Mouse (Mus musculus): ENCODE results near the gene Rgs6. TPM values are rescaled to one million over a fixed set of nuclear protein-coding genes. Genes with fewer than 3 reads are reported as not detected.

The Rgs6 gene
- polyA plus RNA-seq, 1 experiment from 2014 or later: 0.69 TPM

GRCm38 (mm10) chr12:82819328-82819727, 231.2 kb downstream of the Rgs6 start:
- Histone ChIP-seq H3K27me3 (ENCODE audit: control insufficient read depth, insufficient read depth, low read length) (no peaks in the 10 kb centered on the region), H3K27ac (ENCODE audit: low read depth, low read length) (no peak overlapping the region), H3K4me2 (ENCODE audit: low read depth) (no peak overlapping the region), H3K36me3 (ENCODE audit: control insufficient read depth, insufficient read depth, low read length) (no peaks in the 10 kb centered on the region), H3K9ac (ENCODE audit: low read length) (no peak overlapping the region), H3K4me3 (ENCODE audit: low read depth, low read length) (no peak overlapping the region), H3K4me1 (ENCODE audit: control insufficient read depth, insufficient read depth, low read length) (no peaks in the 10 kb centered on the region), H3K9me3 (ENCODE audit: control insufficient read depth, low read length) (no peaks in the 10 kb centered on the region)
- WGBS: 76% methylated on average over 6 of the region's 6 CpGs
- ATAC-seq (ENCODE audit: insufficient read depth, low FRiP score, low TSS enrichment): no peak
- no peak for DNase-seq (ENCODE audit: low spot score)

- Histone ChIP-seq H3K27ac (ENCODE audit: low read depth, low read length) (no peak overlapping the region), H3K9ac (ENCODE audit: low read length) (no peak overlapping the region), H3K4me3 (ENCODE audit: low read depth, low read length) (no peak overlapping the region), H3K4me1 (ENCODE audit: control insufficient read depth, insufficient read depth, low read length) (no peaks in the 10 kb centered on the region), H3K9me3 (ENCODE audit: control insufficient read depth, low read length) (no peaks in the 10 kb centered on the region), H3K36me3 (ENCODE audit: control insufficient read depth, insufficient read depth, low read length) (no peaks in the 10 kb centered on the region), H3K4me2 (ENCODE audit: low read depth) (no peak overlapping the region), H3K27me3 (ENCODE audit: control insufficient read depth, insufficient read depth, low read length) (no peaks in the 10 kb centered on the region)
- 84% methylated on average over 6 of the region's 6 CpGs for WGBS
- no peak for ATAC-seq (ENCODE audit: insufficient read depth, low FRiP score, low TSS enrichment)
- no peak for DNase-seq (ENCODE audit: low spot score)
Observed at GRCm38 (mm10) chr12:82819991-82820390, 231.9 kb downstream of the Rgs6 start.

DNA sequence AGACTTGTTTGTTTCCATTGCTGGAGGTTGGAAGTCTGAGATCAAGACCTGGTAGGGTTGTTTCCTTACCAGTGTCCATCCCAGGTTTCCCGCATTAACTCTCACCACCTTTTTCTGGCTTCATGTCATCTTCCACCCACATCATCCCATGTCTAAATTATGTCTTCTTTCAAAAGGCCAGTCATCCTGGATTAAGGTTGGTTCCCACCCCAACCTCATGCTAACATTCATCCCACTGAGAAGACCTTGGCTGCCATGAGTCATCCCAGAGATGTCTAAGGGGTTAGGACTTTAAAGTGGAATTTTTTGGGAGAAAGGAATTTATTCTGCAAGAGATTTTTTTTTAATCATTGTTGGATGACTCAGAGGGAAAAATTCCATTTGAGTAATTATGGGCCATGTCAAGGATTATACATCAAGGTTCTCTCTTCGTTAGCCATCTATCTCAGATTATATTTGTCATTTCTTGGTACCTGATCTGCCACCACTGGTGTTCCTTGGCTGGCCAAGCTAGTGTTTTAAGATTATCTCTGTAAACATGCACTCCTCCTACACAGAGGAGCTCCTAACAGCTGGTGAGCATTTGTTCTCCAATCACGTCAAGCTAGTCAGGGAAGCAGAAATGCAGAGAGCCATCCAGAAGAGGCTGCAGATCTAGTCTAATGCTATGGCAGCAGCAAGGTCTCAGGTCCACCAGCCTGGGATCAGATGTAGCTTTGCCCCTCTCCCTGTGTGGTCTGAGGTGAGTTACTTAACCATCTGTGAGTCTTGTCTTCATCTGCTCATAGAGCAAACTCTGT, 234.9 kb downstream of the Rgs6 start:
- no peak overlapping the region for H3K27ac ChIP-seq (ENCODE audit: low read depth, low read length)
- ATAC-seq (ENCODE audit: insufficient read depth, low FRiP score, low TSS enrichment): no peak
- H3K27me3 ChIP-seq (ENCODE audit: control insufficient read depth, insufficient read depth, low read length): no peaks in the 10 kb centered on the region
- no peak overlapping the region for H3K4me3 ChIP-seq (ENCODE audit: low read depth, low read length)
- no peaks in the 10 kb centered on the region for H3K4me1 ChIP-seq (ENCODE audit: control insufficient read depth, insufficient read depth, low read length)
- no peak overlapping the region for H3K9ac ChIP-seq (ENCODE audit: low read length)
- H3K4me2 ChIP-seq (ENCODE audit: low read depth): no peak overlapping the region
- no peaks in the 10 kb centered on the region for H3K36me3 ChIP-seq (ENCODE audit: control insufficient read depth, insufficient read depth, low read length)
- no peaks in the 10 kb centered on the region for H3K9me3 ChIP-seq (ENCODE audit: control insufficient read depth, low read length)
- no peak for DNase-seq (ENCODE audit: low spot score)
- 88% methylated on average over 3 of the region's 3 CpGs for WGBS

DNA sequence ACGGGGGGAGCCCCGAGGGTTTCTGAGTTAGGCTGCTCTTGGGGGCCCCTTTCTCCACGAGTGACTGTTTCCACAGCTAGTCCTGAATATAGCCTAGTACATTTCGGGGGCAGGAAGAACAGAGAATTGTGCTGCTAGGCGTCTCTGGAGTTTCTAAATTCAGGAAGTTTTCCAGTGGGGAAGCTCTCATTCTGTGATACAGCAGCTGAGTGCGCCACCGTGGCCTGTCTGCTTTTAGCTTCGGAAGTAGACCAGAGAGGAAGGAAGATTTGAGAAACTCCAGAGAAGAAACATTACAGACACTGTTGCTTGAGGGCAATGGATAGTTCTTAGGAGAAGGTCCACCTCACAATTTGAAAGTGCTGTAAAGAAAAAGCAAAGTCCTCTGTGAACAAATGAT, 242.2 kb downstream of the Rgs6 start:
- Histone ChIP-seq H3K36me3 (ENCODE audit: control insufficient read depth, insufficient read depth, low read length) (no peaks in the 10 kb centered on the region), H3K27me3 (ENCODE audit: control insufficient read depth, insufficient read depth, low read length) (no peaks in the 10 kb centered on the region), H3K4me2 (ENCODE audit: low read depth) (no peak overlapping the region), H3K4me3 (ENCODE audit: low read depth, low read length) (no peak overlapping the region), H3K4me1 (ENCODE audit: control insufficient read depth, insufficient read depth, low read length) (no peaks in the 10 kb centered on the region), H3K9ac (ENCODE audit: low read length) (no peak overlapping the region), H3K9me3 (ENCODE audit: control insufficient read depth, low read length) (no peaks in the 10 kb centered on the region), H3K27ac (ENCODE audit: low read depth, low read length) (no peak overlapping the region)
- 87% methylated on average over 8 of the region's 8 CpGs for WGBS
- ATAC-seq (ENCODE audit: insufficient read depth, low FRiP score, low TSS enrichment): no peak
- DNase-seq (ENCODE audit: low spot score): no peak

GRCm38 (mm10) chr12:82838544-82838943, 250.5 kb downstream of the Rgs6 start:
- H3K4me1 ChIP-seq (ENCODE audit: control insufficient read depth, insufficient read depth, low read length): no peaks in the 10 kb centered on the region
- H3K36me3 ChIP-seq (ENCODE audit: control insufficient read depth, insufficient read depth, low read length): no peaks in the 10 kb centered on the region
- H3K27ac ChIP-seq (ENCODE audit: low read depth, low read length): no peak overlapping the region
- 97% methylated on average over 1 of the region's 1 CpGs for WGBS
- no peak overlapping the region for H3K9ac ChIP-seq (ENCODE audit: low read length)
- no peaks in the 10 kb centered on the region for H3K27me3 ChIP-seq (ENCODE audit: control insufficient read depth, insufficient read depth, low read length)
- H3K4me2 ChIP-seq (ENCODE audit: low read depth): no peak overlapping the region
- ATAC-seq (ENCODE audit: insufficient read depth, low FRiP score, low TSS enrichment) (no peak), DNase-seq (ENCODE audit: low spot score) (no peak)
- no peak overlapping the region for H3K4me3 ChIP-seq (ENCODE audit: low read depth, low read length)
- H3K9me3 ChIP-seq (ENCODE audit: control insufficient read depth, low read length): no peaks in the 10 kb centered on the region

- Histone ChIP-seq H3K36me3 (ENCODE audit: control insufficient read depth, insufficient read depth, low read length) (no peaks in the 10 kb centered on the region), H3K9ac (ENCODE audit: low read length) (no peak overlapping the region), H3K27me3 (ENCODE audit: control insufficient read depth, insufficient read depth, low read length) (no peaks in the 10 kb centered on the region), H3K4me1 (ENCODE audit: control insufficient read depth, insufficient read depth, low read length) (no peaks in the 10 kb centered on the region), H3K9me3 (ENCODE audit: control insufficient read depth, low read length) (no peaks in the 10 kb centered on the region), H3K4me2 (ENCODE audit: low read depth) (no peak overlapping the region), H3K4me3 (ENCODE audit: low read depth, low read length) (no peak overlapping the region), H3K27ac (ENCODE audit: low read depth, low read length) (no peak overlapping the region)
- ATAC-seq (ENCODE audit: insufficient read depth, low FRiP score, low TSS enrichment) (no peak), DNase-seq (ENCODE audit: low spot score) (no peak)
- 79% methylated on average over 6 of the region's 6 CpGs for whole genome bisulfite sequencing
Observed at GRCm38 (mm10) chr12:82841566-82841965, 253.5 kb downstream of the Rgs6 start.

- WGBS: 76% methylated on average over 3 of the region's 3 CpGs
- H3K27ac ChIP-seq (ENCODE audit: low read depth, low read length): no peak overlapping the region
- H3K4me1 ChIP-seq (ENCODE audit: control insufficient read depth, insufficient read depth, low read length): no peaks in the 10 kb centered on the region
- H3K9ac ChIP-seq (ENCODE audit: low read length): no peak overlapping the region
- DNase-seq (ENCODE audit: low spot score) (no peak), ATAC-seq (ENCODE audit: insufficient read depth, low FRiP score, low TSS enrichment) (no peak)
- no peaks in the 10 kb centered on the region for H3K36me3 ChIP-seq (ENCODE audit: control insufficient read depth, insufficient read depth, low read length)
- no peak overlapping the region for H3K4me2 ChIP-seq (ENCODE audit: low read depth)
- no peaks in the 10 kb centered on the region for H3K27me3 ChIP-seq (ENCODE audit: control insufficient read depth, insufficient read depth, low read length)
- no peak overlapping the region for H3K4me3 ChIP-seq (ENCODE audit: low read depth, low read length)
- no peaks in the 10 kb centered on the region for H3K9me3 ChIP-seq (ENCODE audit: control insufficient read depth, low read length)
Observed at GRCm38 (mm10) chr12:82848304-82848872, 260.3 kb downstream of the Rgs6 start.

GRCm38 (mm10) chr12:82854902-82855301, 266.8 kb downstream of the Rgs6 start:
- DNase-seq (ENCODE audit: low spot score): no peak
- Histone ChIP-seq H3K27me3 (ENCODE audit: control insufficient read depth, insufficient read depth, low read length) (no peaks in the 10 kb centered on the region), H3K4me3 (ENCODE audit: low read depth, low read length) (no peak overlapping the region), H3K9me3 (ENCODE audit: control insufficient read depth, low read length) (no peaks in the 10 kb centered on the region), H3K4me1 (ENCODE audit: control insufficient read depth, insufficient read depth, low read length) (no peaks in the 10 kb centered on the region), H3K36me3 (ENCODE audit: control insufficient read depth, insufficient read depth, low read length) (no peaks in the 10 kb centered on the region), H3K4me2 (ENCODE audit: low read depth) (no peak overlapping the region), H3K27ac (ENCODE audit: low read depth, low read length) (no peak overlapping the region), H3K9ac (ENCODE audit: low read length) (no peak overlapping the region)
- 84% methylated on average over 5 of the region's 5 CpGs for WGBS
- no peak for ATAC-seq (ENCODE audit: insufficient read depth, low FRiP score, low TSS enrichment)

All from neural tube, embryonic 11.5 days (tissue).